Mouse (Mus musculus) testis, adult 2 months (tissue): ENCODE results near the gene Plxnc1. TPM values are rescaled to one million over a fixed set of nuclear protein-coding genes. Genes with fewer than 3 reads are reported as not detected.

Source experiments
- H3K27ac ChIP-seq: fragments of 200-500 bp; 2 replicates; pipeline ENCODE4 v1.5.1; 2012; ENCODE audit warnings: low read depth, low read length; ENCODE audit not compliant: control insufficient read depth, insufficient read depth
- H3K27me3 ChIP-seq: fragments of 200-500 bp; 2 replicates; pipeline ENCODE4 v1.6.1; 2012; ENCODE audit warnings: mild to moderate bottlenecking, low read length, moderate library complexity; ENCODE audit not compliant: control insufficient read depth, insufficient read depth
- H3K36me3 ChIP-seq: fragments of 200-500 bp; 2 replicates; pipeline ENCODE4 v1.6.1; 2012; ENCODE audit warnings: mild to moderate bottlenecking, low read length; ENCODE audit not compliant: control insufficient read depth, insufficient read depth
- H3K4me1 ChIP-seq: fragments of 200-500 bp; 2 replicates; pipeline ENCODE4 v1.6.1; 2012; ENCODE audit warnings: low read length; ENCODE audit not compliant: control insufficient read depth, insufficient read depth
- H3K4me3 ChIP-seq: fragments of 200-500 bp; 2 replicates; pipeline ENCODE4 v1.5.1; 2012; ENCODE audit warnings: low read depth, mild to moderate bottlenecking, low read length, moderate library complexity, mixed read lengths; ENCODE audit not compliant: control insufficient read depth
- CTCF ChIP-seq: fragments of 200-500 bp; IDR thresholded peaks from 2 replicates; pipeline ENCODE4 v1.5.1; 2012; ENCODE audit warnings: low read depth, mild to moderate bottlenecking, inconsistent platforms, low read length, moderate library complexity; ENCODE audit not compliant: control insufficient read depth, insufficient read depth, insufficient replicate concordance
- POLR2A ChIP-seq: fragments of 200-500 bp; IDR thresholded peaks from 2 replicates; pipeline ENCODE4 v1.6.1; 2012; ENCODE audit warnings: low read depth, mild to moderate bottlenecking, inconsistent platforms, low read length, moderate library complexity; ENCODE audit not compliant: control insufficient read depth
- polyA plus RNA-seq: library from polyadenylated mRNA; depleted of rRNA; stranded (reverse); fragments of >200 nt; gene quantifications from 2 replicates; pipeline ENCODE4 v1.2.3, GENCODE M21; 2012

Plxnc1 gene
- polyA plus RNA-seq, 1 experiment, result 4.0 TPM

- Histone ChIP-seq H3K27ac (no peak overlapping the region), H3K4me3 (no peak overlapping the region)
Measured at GRCm38 (mm10) chr10:94896950-94897349, 47.7 kb downstream of the Plxnc1 start.

GRCm38 (mm10) chr10:94896311-94896710 lies 48.3 kb downstream of the Plxnc1 start:
- Histone ChIP-seq H3K27ac (no peak overlapping the region; the same call in 1 of the 2 replicates), H3K4me1 (no peaks in the 10 kb centered on the region), H3K27me3 (no peaks in the 10 kb centered on the region), H3K36me3 (no peaks in the 10 kb centered on the region), H3K4me3 (no peak overlapping the region)
- TF ChIP-seq POLR2A (no peak), CTCF (no peak)

More at GRCm38 (mm10) chr10:94896950-94897349, 47.7 kb downstream of the Plxnc1 start:
- H3K36me3 ChIP-seq, result no peaks in the 10 kb centered on the region
- H3K27me3 ChIP-seq, result no peaks in the 10 kb centered on the region
- TF ChIP-seq POLR2A, result no peak
- TF ChIP-seq CTCF, result no peak
- H3K4me1 ChIP-seq, result no peaks in the 10 kb centered on the region

GRCm38 (mm10) chr10:94895876-94896275 lies 48.8 kb downstream of the Plxnc1 start:
- H3K4me3 ChIP-seq, result no peak overlapping the region
- no peak overlapping the region for H3K27ac ChIP-seq
- H3K36me3 ChIP-seq, result no peaks in the 10 kb centered on the region
- no peaks in the 10 kb centered on the region for H3K27me3 ChIP-seq
- H3K4me1 ChIP-seq, result no peaks in the 10 kb centered on the region
- TF ChIP-seq POLR2A, result no peak
- TF ChIP-seq CTCF, result no peak

- Histone ChIP-seq H3K36me3 (no peaks in the 10 kb centered on the region), H3K27me3 (no peaks in the 10 kb centered on the region), H3K4me3 (no peak overlapping the region), H3K4me1 (no peaks in the 10 kb centered on the region), H3K27ac (no peak overlapping the region)
- TF ChIP-seq POLR2A (no peak), CTCF (no peak)
Measured at GRCm38 (mm10) chr10:94889735-94890134, 54.9 kb downstream of the Plxnc1 start.

- TF ChIP-seq POLR2A, result no peak
- TF ChIP-seq CTCF, result no peak
- no peak overlapping the region for H3K4me3 ChIP-seq
- no peaks in the 10 kb centered on the region for H3K36me3 ChIP-seq
Measured at GRCm38 (mm10) chr10:94883216-94883615, 61.4 kb downstream of the Plxnc1 start.

GRCm38 (mm10) chr10:94871506-94871905 lies 73.1 kb downstream of the Plxnc1 start:
- no peak overlapping the region for H3K4me3 ChIP-seq
- H3K4me1 ChIP-seq, result no peaks in the 10 kb centered on the region
- no peaks in the 10 kb centered on the region for H3K27me3 ChIP-seq
- TF ChIP-seq POLR2A (no peak), CTCF (no peak)
- H3K27ac ChIP-seq, result no peak overlapping the region
- H3K36me3 ChIP-seq, result no peaks in the 10 kb centered on the region

More at GRCm38 (mm10) chr10:94883216-94883615, 61.4 kb downstream of the Plxnc1 start:
- Histone ChIP-seq H3K27me3 (no peaks in the 10 kb centered on the region), H3K27ac (no peak overlapping the region), H3K4me1 (no peaks in the 10 kb centered on the region)

- H3K27me3 ChIP-seq, result no peaks in the 10 kb centered on the region
- no peaks in the 10 kb centered on the region for H3K4me1 ChIP-seq
- H3K36me3 ChIP-seq, result no peaks in the 10 kb centered on the region
- no peak overlapping the region for H3K27ac ChIP-seq
- TF ChIP-seq CTCF (no peak), POLR2A (no peak)
- H3K4me3 ChIP-seq, result no peak overlapping the region
Measured at GRCm38 (mm10) chr10:94871102-94871501, 73.5 kb downstream of the Plxnc1 start.
